Mouse (Mus musculus): ENCODE data around the gene Gm9857. TPM values are rescaled to one million over a fixed set of nuclear protein-coding genes. Genes with fewer than 3 reads are reported as not detected.

The Gm9857 gene
- polyA plus RNA-seq, 1 experiment from 2014 or later = not detected

DNA sequence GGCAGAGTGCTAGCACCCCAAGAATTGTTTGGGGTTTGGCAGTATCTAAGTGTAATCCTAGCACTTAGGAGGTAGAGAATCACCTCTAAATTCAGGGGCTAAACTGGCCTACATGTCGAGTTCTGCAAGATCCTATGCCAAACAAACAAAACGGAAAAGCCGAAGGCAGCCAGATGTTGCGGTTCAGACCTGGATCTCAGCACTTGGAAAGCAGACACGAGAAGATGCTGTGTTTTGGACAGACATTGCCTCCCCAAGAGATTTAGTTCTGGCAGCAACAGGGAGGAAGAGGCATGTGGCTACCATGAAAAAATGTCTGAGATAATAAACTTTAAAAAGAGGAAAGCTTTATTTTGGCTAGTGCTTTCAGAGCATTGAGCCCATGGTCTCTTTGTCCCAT is 39.6 kb downstream of the Gm9857 start:
- ATAC-seq (ENCODE audit: insufficient number of reproducible peaks, insufficient read depth, low FRiP score, low TSS enrichment, low read depth) = no peak

DNA sequence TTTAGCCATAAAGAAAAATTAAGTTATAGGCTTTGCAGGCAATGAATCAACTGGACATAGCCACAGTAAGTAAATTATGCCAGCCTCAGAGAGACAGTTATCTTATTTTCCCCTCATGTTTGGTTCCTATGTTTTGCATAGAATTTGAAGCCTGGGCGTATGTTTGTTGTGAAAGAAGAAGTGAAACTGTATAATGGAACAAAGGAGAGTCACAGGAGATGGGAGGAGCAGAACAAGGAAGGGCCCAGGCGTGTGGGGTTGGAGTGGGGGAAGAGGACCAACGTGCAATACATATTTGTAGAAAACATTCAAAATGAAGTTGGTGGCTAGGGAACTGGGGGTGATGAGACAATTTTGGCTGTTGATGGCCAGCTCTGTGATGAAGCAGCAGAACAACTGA is 40.1 kb downstream of the Gm9857 start:
- Histone ChIP-seq H3K9me3 (no peaks in the 10 kb centered on the region), H3K9ac (replicated peaks) (no peak overlapping the region), H3K4me1 (replicated peaks) (no peaks in the 10 kb centered on the region), H3K27me3 (no peaks in the 10 kb centered on the region), H3K4me3 (replicated peaks) (no peak overlapping the region), H3K27ac (no peak overlapping the region), H3K36me3 (peaks cover 52% of the 10 kb centered on the region), H3K4me2 (no peak overlapping the region)
- 92% methylated on average over 3 of the region's 3 CpGs for WGBS
- ATAC-seq (ENCODE audit: insufficient number of reproducible peaks, insufficient read depth, low FRiP score, low TSS enrichment, low read depth) = no peak

More for the DNA sequence above, 39.6 kb downstream of the Gm9857 start:
- no peak overlapping the region for H3K4me2 ChIP-seq
- peaks cover 57% of the 10 kb centered on the region for H3K36me3 ChIP-seq
- WGBS = 86% methylated on average over 5 of the region's 5 CpGs
- H3K27me3 ChIP-seq = no peaks in the 10 kb centered on the region
- H3K4me3 ChIP-seq (replicated peaks) = no peak overlapping the region
- no peaks in the 10 kb centered on the region for H3K4me1 ChIP-seq (replicated peaks)
- H3K9ac ChIP-seq (replicated peaks) = no peak overlapping the region
- H3K9me3 ChIP-seq = no peaks in the 10 kb centered on the region
- no peak overlapping the region for H3K27ac ChIP-seq

DNA sequence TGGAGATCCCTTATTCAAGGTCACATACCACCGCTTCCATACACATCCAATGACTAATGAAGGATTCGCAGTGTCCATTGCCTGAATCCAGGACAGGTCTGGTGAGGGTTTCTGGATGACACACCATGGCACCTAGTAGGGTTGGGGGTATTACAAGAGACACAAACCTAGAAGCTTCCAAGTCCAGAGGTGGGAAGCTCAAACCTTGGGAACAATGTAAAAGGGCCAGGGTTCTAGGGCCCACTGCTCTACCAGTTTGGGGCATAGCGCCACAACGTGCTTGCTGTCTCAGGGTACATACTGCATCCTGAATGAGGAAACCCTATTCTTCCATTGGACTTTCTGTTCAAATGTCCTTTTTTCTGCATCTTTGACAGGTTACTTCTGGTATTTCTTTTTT is 41.6 kb downstream of the Gm9857 start:
- H3K27ac ChIP-seq = no peak overlapping the region
- no peak for ATAC-seq (ENCODE audit: insufficient number of reproducible peaks, insufficient read depth, low FRiP score, low TSS enrichment, low read depth)
- 94% methylated on average over 4 of the region's 4 CpGs for WGBS

DNA sequence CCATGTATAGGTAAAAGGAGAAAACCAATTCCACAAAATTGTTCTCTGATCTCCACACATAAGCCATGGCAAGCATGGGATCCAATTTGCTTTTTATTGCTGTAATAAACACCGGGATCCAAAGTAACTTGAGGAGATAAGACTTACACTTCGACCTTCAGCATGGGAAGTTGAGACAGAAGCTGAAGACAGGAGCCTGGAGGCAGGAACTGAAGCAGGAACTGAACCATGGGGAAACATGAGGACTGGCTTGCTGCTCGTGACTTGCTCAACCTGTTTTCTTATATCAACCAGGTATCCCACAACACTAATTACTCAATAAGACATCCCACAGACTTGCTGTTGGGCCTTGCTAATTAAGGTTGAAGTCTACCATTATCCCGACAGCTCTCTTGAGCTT is 47.3 kb downstream of the Gm9857 start:
- Histone ChIP-seq H3K27me3 (no peaks in the 10 kb centered on the region), H3K9ac (replicated peaks) (no peak overlapping the region), H3K36me3 (no peaks in the 10 kb centered on the region), H3K27ac (no peak overlapping the region), H3K9me3 (no peaks in the 10 kb centered on the region), H3K4me1 (replicated peaks) (no peaks in the 10 kb centered on the region), H3K4me3 (replicated peaks) (no peak overlapping the region), H3K4me2 (no peak overlapping the region)
- WGBS = 49% methylated on average over 4 of the region's 4 CpGs
- ATAC-seq (ENCODE audit: insufficient number of reproducible peaks, insufficient read depth, low FRiP score, low TSS enrichment, low read depth) = no peak

More for the DNA sequence above, 41.6 kb downstream of the Gm9857 start:
- H3K9ac ChIP-seq (replicated peaks) = no peak overlapping the region
- H3K9me3 ChIP-seq = no peaks in the 10 kb centered on the region
- no peaks in the 10 kb centered on the region for H3K27me3 ChIP-seq
- H3K4me2 ChIP-seq = no peak overlapping the region
- H3K4me1 ChIP-seq (replicated peaks) = no peaks in the 10 kb centered on the region
- peaks cover 37% of the 10 kb centered on the region for H3K36me3 ChIP-seq
- H3K4me3 ChIP-seq (replicated peaks) = no peak overlapping the region

DNA sequence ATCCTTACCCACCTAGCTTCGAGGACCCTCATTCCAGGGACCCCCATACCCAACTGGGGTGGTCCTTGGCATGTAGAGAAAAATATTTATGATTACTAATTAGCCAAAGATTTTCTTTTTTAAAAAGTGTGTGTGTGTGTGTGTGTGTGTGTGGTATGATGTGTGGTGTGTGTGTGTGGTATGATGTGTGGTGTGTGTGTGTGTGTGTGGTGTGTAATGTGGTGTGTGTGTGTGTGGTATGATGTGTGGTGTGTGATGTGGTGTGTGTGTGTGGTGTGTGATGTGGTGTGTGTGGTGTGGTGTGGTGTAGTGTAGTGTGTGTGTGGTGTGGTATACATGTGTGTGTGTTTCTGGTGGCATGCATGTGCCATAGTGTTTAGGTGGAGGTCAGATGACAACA is 48.2 kb downstream of the Gm9857 start:
- Histone ChIP-seq H3K4me3 (replicated peaks) (no peak overlapping the region), H3K27me3 (no peaks in the 10 kb centered on the region), H3K4me2 (no peak overlapping the region), H3K36me3 (no peaks in the 10 kb centered on the region), H3K4me1 (replicated peaks) (no peaks in the 10 kb centered on the region), H3K9ac (replicated peaks) (no peak overlapping the region), H3K9me3 (no peaks in the 10 kb centered on the region), H3K27ac (no peak overlapping the region)
- WGBS = 75% methylated on average over 1 of the region's 1 CpGs
- ATAC-seq (ENCODE audit: insufficient number of reproducible peaks, insufficient read depth, low FRiP score, low TSS enrichment, low read depth) = no peak

Other genes with a start within 250 kb of the Gm9857 start
- 93.6 and 104 TPM in 2 replicates for gene Gpsm2, start 218.1 kb downstream of the Gm9857 start, polyA plus RNA-seq (2016; fragmentation: Nextera tagmentation; extraction: Ambion mirVana)
- 1.1 and 1.4 TPM in 2 replicates for gene Aknad1, start 200.8 kb downstream of the Gm9857 start, polyA plus RNA-seq (2016; fragmentation: Nextera tagmentation; extraction: Ambion mirVana)
- gene Stxbp3, start 99.9 kb downstream of the Gm9857 start, polyA plus RNA-seq (2016; fragmentation: Nextera tagmentation; extraction: Ambion mirVana) = 32.5 and 33.3 TPM in 2 replicates
- 0.13 TPM in 2 replicates for gene Fndc7, start 50.4 kb downstream of the Gm9857 start, polyA plus RNA-seq (2016; fragmentation: Nextera tagmentation; extraction: Ambion mirVana)
- gene Prpf38b, start 28.7 kb downstream of the Gm9857 start, polyA plus RNA-seq (2016; fragmentation: Nextera tagmentation; extraction: Ambion mirVana) = 89.4 and 98.9 TPM in 2 replicates
- 1.5 and 1.6 TPM in 2 replicates for gene Henmt1, start 572 bp downstream of the Gm9857 start, polyA plus RNA-seq (2016; fragmentation: Nextera tagmentation; extraction: Ambion mirVana)
- gene Fam102b, start 87.2 kb upstream of the Gm9857 start, polyA plus RNA-seq (2016; fragmentation: Nextera tagmentation; extraction: Ambion mirVana) = 8.0 and 9.6 TPM in 2 replicates
- gene Slc25a54, start 140.0 kb upstream of the Gm9857 start, polyA plus RNA-seq (2016; fragmentation: Nextera tagmentation; extraction: Ambion mirVana) = not detected in 2 replicates
- 44.6 and 45.5 TPM in 2 replicates for gene Slc25a24, start 182.7 kb upstream of the Gm9857 start, polyA plus RNA-seq (2016; fragmentation: Nextera tagmentation; extraction: Ambion mirVana)

Measured in limb, embryonic 12.5 days (tissue).